Mouse (Mus musculus) MEL (cell line): ENCODE results near the gene Pcsk5. TPM values are rescaled to one million over a fixed set of nuclear protein-coding genes. Genes with fewer than 3 reads are reported as not detected.

Source experiments
- DNase-seq: peaks from one replicate; pipeline ENCODE4 v3.0.0; 2011; ENCODE audit warnings: low read depth, low spot score
- H3K27ac ChIP-seq: 2 replicates; pipeline ENCODE4 v1.5.1; 2012; ENCODE audit warnings: low read depth, mild to moderate bottlenecking, control low read depth, low read length, moderate library complexity; ENCODE audit not compliant: control insufficient read depth
- H3K27me3 ChIP-seq, 2 experiments: fragments of 150-350 bp in 1 of 2; sonication (generic) in 1 of 2; 2 replicates each; pipeline ENCODE4 v1.6.1; 2012; ENCODE audit warnings: low read length in 2 of 2, mild to moderate bottlenecking in 2 of 2, improper control_type of control experiment in 1 of 2, moderate library complexity in 1 of 2; ENCODE audit not compliant: insufficient read depth in 2 of 2, control insufficient read depth in 1 of 2
- H3K36me3 ChIP-seq, 2 experiments: 2 replicates each; pipeline ENCODE4 v1.6.1; 2012 to 2014; ENCODE audit warnings: low read length in 2 of 2, improper control_type of control experiment in 1 of 2, inconsistent platforms in 1 of 2, mild to moderate bottlenecking in 1 of 2; ENCODE audit not compliant: insufficient read depth in 2 of 2, control insufficient read depth in 1 of 2
- H3K4me1 ChIP-seq, 2 experiments: fragments of 150-350 bp in 1 of 2; sonication (generic) in 1 of 2; 2 replicates each; pipeline ENCODE4 v1.6.1; 2012; ENCODE audit warnings: low read length in 2 of 2, improper control_type of control experiment in 1 of 2, mild to moderate bottlenecking in 1 of 2; ENCODE audit not compliant: insufficient read depth in 2 of 2, control insufficient read depth in 1 of 2
- H3K4me3 ChIP-seq, 2 experiments: fragments of 150-350 bp in 1 of 2; sonication (generic) in 1 of 2; 2 replicates each; pipeline ENCODE4 v1.5.1; 2012; ENCODE audit warnings: low read depth in 2 of 2, low read length in 2 of 2, mild to moderate bottlenecking in 2 of 2, moderate library complexity in 2 of 2, control low read depth in 1 of 2, improper control_type of control experiment in 1 of 2; ENCODE audit not compliant: control insufficient read depth in 1 of 2, insufficient read depth in 1 of 2
- H3K79me2 ChIP-seq: 2 replicates; pipeline ENCODE4 v1.6.1; 2012; ENCODE audit warnings: mild to moderate bottlenecking, low read length, moderate library complexity; ENCODE audit not compliant: control insufficient read depth, poor library complexity, insufficient read depth
- H3K9ac ChIP-seq: 2 replicates; pipeline ENCODE4 v1.6.1; 2012; ENCODE audit warnings: low read depth, mild to moderate bottlenecking, control low read depth, low read length, moderate library complexity; ENCODE audit not compliant: control insufficient read depth, poor library complexity, severe bottlenecking
- H3K9me3 ChIP-seq: fragments of 150-350 bp; sonication (generic); replicated peaks from 2 replicates; pipeline ENCODE4 v1.6.1; 2012; ENCODE audit warnings: mild to moderate bottlenecking, low read length, improper control_type of control experiment, moderate library complexity; ENCODE audit not compliant: insufficient read depth
- CHD1 ChIP-seq: IDR thresholded peaks from 2 replicates; pipeline ENCODE4 v1.6.1; 2012; ENCODE audit warnings: low read depth, mild to moderate bottlenecking, inconsistent platforms, low read length, improper control_type of control experiment
- CHD2 ChIP-seq: IDR thresholded peaks from 2 replicates; pipeline ENCODE4 v1.6.1; 2011; ENCODE audit warnings: low read length, improper control_type of control experiment
- E2F4 ChIP-seq: IDR thresholded peaks from 2 replicates; pipeline ENCODE4 v1.6.1; 2011; ENCODE audit warnings: low read depth, low read length, improper control_type of control experiment, borderline replicate concordance
- GATA1 ChIP-seq: IDR thresholded peaks from 2 replicates; pipeline ENCODE4 v1.6.1; 2011; ENCODE audit warnings: low read depth, low read length, improper control_type of control experiment
- HCFC1 ChIP-seq: IDR thresholded peaks from 2 replicates; pipeline ENCODE4 v1.6.1; 2012; ENCODE audit warnings: low read depth, mild to moderate bottlenecking, inconsistent platforms, low read length, improper control_type of control experiment, moderate library complexity
- JUND ChIP-seq: IDR thresholded peaks from 2 replicates; pipeline ENCODE4 v1.6.1; 2011; ENCODE audit warnings: low read depth, mild to moderate bottlenecking, improper control_type of control experiment, low read length
- MAZ ChIP-seq: IDR thresholded peaks from 2 replicates; pipeline ENCODE4 v1.6.1; 2012; ENCODE audit warnings: low read depth, mild to moderate bottlenecking, inconsistent platforms, low read length, improper control_type of control experiment
- NELFE ChIP-seq: IDR thresholded peaks from 2 replicates; pipeline ENCODE4 v1.6.1; 2011; ENCODE audit warnings: low read depth, low read length, improper control_type of control experiment
- NRF1 ChIP-seq: IDR thresholded peaks from 2 replicates; pipeline ENCODE4 v1.6.1; 2014; ENCODE audit warnings: low read depth, mild to moderate bottlenecking, inconsistent platforms, low read length, improper control_type of control experiment, moderate library complexity; ENCODE audit not compliant: poor library complexity, insufficient read depth, severe bottlenecking
- POLR2A ChIP-seq, 2 experiments: IDR thresholded peaks; 2 replicates each; pipeline ENCODE4 v1.6.1; 2011 to 2012; ENCODE audit warnings: low read length in 2 of 2, mild to moderate bottlenecking in 2 of 2, control low read depth in 1 of 2, improper control_type of control experiment in 1 of 2, low read depth in 1 of 2, moderate library complexity in 1 of 2; ENCODE audit not compliant: control insufficient read depth in 1 of 2, insufficient read depth in 1 of 2, poor library complexity in 1 of 2
- POLR2AphosphoS2 ChIP-seq: IDR thresholded peaks from 2 replicates; pipeline ENCODE4 v1.6.1; 2011; ENCODE audit warnings: low read length, improper control_type of control experiment
- RCOR1 ChIP-seq: IDR thresholded peaks from 2 replicates; pipeline ENCODE4 v1.6.1; 2012; ENCODE audit warnings: low read depth, mild to moderate bottlenecking, inconsistent platforms, low read length, improper control_type of control experiment
- SMC3 ChIP-seq: IDR thresholded peaks from 2 replicates; pipeline ENCODE4 v1.6.1; 2011; ENCODE audit warnings: low read depth, low read length, improper control_type of control experiment
- TAL1 ChIP-seq: IDR thresholded peaks from 2 replicates; pipeline ENCODE4 v1.6.1; 2012; ENCODE audit warnings: mild to moderate bottlenecking, inconsistent platforms, low read length, moderate library complexity, mixed read lengths
- TBP ChIP-seq: IDR thresholded peaks from 2 replicates; pipeline ENCODE4 v1.8.0; 2011; ENCODE audit warnings: low read depth, low read length, improper control_type of control experiment
- TCF12 ChIP-seq: IDR thresholded peaks from 2 replicates; pipeline ENCODE4 v1.6.1; 2014; ENCODE audit warnings: low read depth, mild to moderate bottlenecking, inconsistent platforms, low read length, improper control_type of control experiment, moderate library complexity
- USF1 ChIP-seq: IDR thresholded peaks from 2 replicates; pipeline ENCODE4 v1.6.1; 2014; ENCODE audit warnings: low read depth, mild to moderate bottlenecking, inconsistent platforms, low read length, improper control_type of control experiment, moderate library complexity
- USF2 ChIP-seq, 2 experiments: IDR thresholded peaks; 2 replicates each; pipeline ENCODE4 v1.6.1; 2011 to 2012; ENCODE audit warnings: improper control_type of control experiment in 2 of 2, low read length in 2 of 2, borderline replicate concordance in 1 of 2, inconsistent platforms in 1 of 2, low read depth in 1 of 2, mild to moderate bottlenecking in 1 of 2; ENCODE audit not compliant: insufficient read depth in 1 of 2
- ZKSCAN1 ChIP-seq: IDR thresholded peaks from 2 replicates; pipeline ENCODE4 v1.6.1; 2012; ENCODE audit warnings: low read depth, mild to moderate bottlenecking, inconsistent platforms, low read length, improper control_type of control experiment, moderate library complexity
- polyA plus RNA-seq, 2 experiments: library from polyadenylated mRNA; stranded (reverse) in 1 of 2; unstranded in 1 of 2; fragments of >175 nt in 1 of 2; fragments of >200 nt in 1 of 2; gene quantifications; 2 replicates each; pipeline versions ENCODE4 v1.2.1 to v1.2.4; 2012; ENCODE audit warnings: low replicate concordance in 2 of 2, low read depth in 1 of 2; ENCODE audit not compliant: insufficient read length in 2 of 2, insufficient read depth in 1 of 2, missing spikeins in 1 of 2
- total RNA-seq: library from RNA; depleted of rRNA; stranded (reverse); fragments of 300-350 nt; gene quantifications from 2 replicates; pipeline ENCODE4 v1.2.3, GENCODE M21; 2012

Gene Pcsk5
- total and polyA plus RNA-seq, 3 experiments, result not detected

GRCm38 (mm10) chr19:17399965-17400364 lies 437.5 kb downstream of the Pcsk5 start:
- Histone ChIP-seq H3K9me3 (no peaks in the 10 kb centered on the region), H3K36me3 (peaks cover 2 to 16% of the 10 kb centered on the region in 2 experiments), H3K4me1 (peaks cover 0 to 14% of the 10 kb centered on the region in 2 experiments; a peak in 2 of 4 replicates), H3K27ac (no peak overlapping the region), H3K9ac (no peak overlapping the region), H3K27me3 (no peaks in the 10 kb centered on the region), H3K4me3 (no peak overlapping the region), H3K79me2 (peaks cover 1% of the 10 kb centered on the region; the same call in 1 of the 2 replicates)
- TF ChIP-seq CHD1, result no peak
- no peak for TF ChIP-seq NRF1
- no peak for TF ChIP-seq RCOR1
- TF ChIP-seq MAZ, result no peak
- no peak for TF ChIP-seq USF2 (IDR thresholded peaks at IDR 0.05; ENCODE audit: borderline replicate concordance in 1 of 2, insufficient read depth in 1 of 2, low read depth in 1 of 2, low read length in 2 of 2)
- no peak for TF ChIP-seq JUND
- no peak for TF ChIP-seq CHD2
- no peak for TF ChIP-seq E2F4
- no peak for TF ChIP-seq TAL1
- no peak for TF ChIP-seq ZKSCAN1
- no peak for TF ChIP-seq USF1
- no peak for TF ChIP-seq POLR2AphosphoS2
- no peak for TF ChIP-seq POLR2A (IDR thresholded peaks at IDR 0.05; ENCODE audit: control insufficient read depth in 1 of 2, insufficient read depth in 1 of 2, low read depth in 1 of 2, low read length in 2 of 2, poor library complexity in 1 of 2)
- TF ChIP-seq HCFC1, result no peak
- no peak for TF ChIP-seq GATA1
- no peak for TF ChIP-seq NELFE
- no peak for TF ChIP-seq TCF12
- no peak for DNase-seq

- no peaks in the 10 kb centered on the region for H3K27me3 ChIP-seq
- no peak overlapping the region for H3K9ac ChIP-seq
- H3K9me3 ChIP-seq, result no peaks in the 10 kb centered on the region
- TF ChIP-seq SMC3, result no peak
- TF ChIP-seq TBP, result no peak
- TF ChIP-seq, all 39 proteins: peak for 0
- Histone ChIP-seq H3K27ac (no peak overlapping the region), H3K79me2 (peaks cover 9% of the 10 kb centered on the region), H3K36me3 (peaks cover 2 to 22% of the 10 kb centered on the region in 2 experiments), H3K4me1 (peaks cover 3 to 21% of the 10 kb centered on the region in 2 experiments; a peak in 3 of 4 replicates), H3K4me3 (no peak overlapping the region)
- DNase-seq, result no peak
Observed at GRCm38 (mm10) chr19:17397922-17398321, 439.5 kb downstream of the Pcsk5 start.
